Mouse (Mus musculus) heart, postnatal 10 days (tissue): ENCODE results near the gene Hist1h4i. TPM values are rescaled to one million over a fixed set of nuclear protein-coding genes. Genes with fewer than 3 reads are reported as not detected.

Experiments
- DNase-seq, 2 experiments: peaks; one replicate each; pipeline ENCODE4 v3.0.0; 2021
- intact Hi-C: fragments of 180-260 bp; cut with DNase I; formaldehyde crosslinking; loops from one replicate; pipeline ENCODE4 v1.15.1; 2025
- total RNA-seq, 2 experiments: library from RNA; stranded (reverse); gene quantifications; 2 replicates each; pipeline ENCODE4 v1.2.3; 2021

Gene Hist1h4i
- total RNA-seq, 2 experiments from 2014 or later: 70.8 to 71.4 TPM

DNA sequence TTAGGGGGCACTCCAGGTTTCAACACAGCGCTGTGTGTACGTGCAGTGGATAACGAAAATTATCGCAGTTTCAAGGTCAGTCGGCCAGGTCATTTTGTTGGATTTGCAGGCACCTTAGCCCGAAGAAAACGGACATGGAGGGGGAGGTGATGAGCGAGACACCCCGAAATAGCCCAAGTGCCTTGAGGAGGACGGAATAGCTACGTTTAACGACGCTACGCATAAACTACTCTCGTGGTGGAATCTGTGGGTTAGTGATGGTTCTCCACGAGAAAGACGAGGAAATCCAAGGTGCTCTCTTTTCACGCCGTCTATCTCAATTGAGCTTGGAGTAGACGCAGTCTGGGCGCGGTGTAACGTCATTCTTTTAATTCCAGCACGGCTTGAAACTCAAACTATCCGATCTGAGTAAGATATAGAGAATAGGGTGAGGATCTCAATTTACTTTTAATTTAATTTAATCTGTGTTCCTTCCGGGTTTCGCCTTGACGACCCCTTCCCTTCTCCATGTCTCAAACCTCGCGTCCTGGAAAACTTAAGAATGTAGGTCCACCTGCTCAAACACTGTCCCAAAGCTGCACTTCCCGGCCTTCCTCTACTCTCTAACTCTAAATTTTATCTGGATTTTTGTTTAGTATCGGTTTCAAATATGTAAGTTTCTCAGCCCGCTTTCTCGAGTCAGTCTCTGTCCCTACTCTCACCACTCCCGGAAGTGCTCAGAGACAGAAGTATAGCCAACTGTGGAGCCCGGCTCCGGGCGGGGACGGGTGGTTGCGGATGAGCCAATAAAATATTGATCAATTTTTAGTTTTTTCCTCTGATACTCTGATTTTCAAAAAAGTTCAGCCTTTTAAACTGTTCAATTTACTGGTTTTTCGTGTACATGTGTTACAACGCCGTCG is 21.0 kb downstream of the Hist1h4i start:
- intact Hi-C loops: loop anchor here (5.0 to 10.0 kb wide), 3 partner anchors 165 to 1417 kb away; no protein-coding TSS in a partner anchor
- no peak for DNase-seq

DNA sequence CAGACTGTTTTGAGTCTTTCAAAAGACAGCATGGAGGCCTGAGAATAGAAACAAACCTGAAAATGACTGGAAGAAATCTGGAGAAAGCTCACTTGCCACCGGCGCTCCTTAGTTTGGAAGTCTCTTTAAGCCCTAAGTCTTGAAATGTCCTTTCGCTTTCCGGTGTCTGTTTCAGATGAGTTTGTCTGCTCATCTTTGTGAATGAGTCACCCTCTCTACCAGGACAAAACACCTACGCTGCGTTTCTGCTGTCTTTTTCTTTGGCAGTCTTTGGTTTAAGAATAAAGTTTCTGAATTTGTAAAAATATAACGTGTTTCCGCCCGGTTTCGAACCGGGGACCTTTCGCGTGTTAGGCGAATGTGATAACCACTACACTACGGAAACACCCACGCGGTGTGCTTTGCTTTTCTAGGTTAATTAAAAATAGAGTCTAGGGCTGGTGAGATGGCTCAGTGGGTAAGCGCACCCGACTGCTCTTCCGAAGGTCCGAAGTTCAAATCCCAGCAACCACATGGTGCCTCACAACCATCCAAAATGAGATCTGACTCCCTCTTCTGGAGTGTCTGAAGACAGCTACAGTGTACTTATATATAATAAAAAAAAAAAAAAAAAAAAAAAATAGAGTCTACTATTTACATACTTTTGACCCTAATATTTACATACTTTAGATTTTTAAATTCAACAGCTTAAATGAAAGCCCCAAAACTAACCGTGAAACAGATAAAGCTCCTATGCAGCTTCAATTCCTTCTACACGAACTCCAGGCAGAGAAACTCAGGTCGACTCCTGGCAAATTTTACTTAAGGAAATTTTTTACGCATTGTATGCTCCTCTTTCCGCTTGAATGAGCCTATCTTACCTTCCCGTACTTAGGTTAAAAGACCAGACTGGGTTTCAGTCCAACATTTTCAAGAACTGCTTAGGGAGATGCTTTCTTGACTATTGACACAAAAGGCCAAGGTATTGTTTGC is 25.4 kb downstream of the Hist1h4i start:
- intact Hi-C loops: loop anchor here (2.0 kb wide), 1 partner anchor 19 kb away; no protein-coding TSS in a partner anchor
- DNase-seq: peak; percentile 77 to 80

DNA sequence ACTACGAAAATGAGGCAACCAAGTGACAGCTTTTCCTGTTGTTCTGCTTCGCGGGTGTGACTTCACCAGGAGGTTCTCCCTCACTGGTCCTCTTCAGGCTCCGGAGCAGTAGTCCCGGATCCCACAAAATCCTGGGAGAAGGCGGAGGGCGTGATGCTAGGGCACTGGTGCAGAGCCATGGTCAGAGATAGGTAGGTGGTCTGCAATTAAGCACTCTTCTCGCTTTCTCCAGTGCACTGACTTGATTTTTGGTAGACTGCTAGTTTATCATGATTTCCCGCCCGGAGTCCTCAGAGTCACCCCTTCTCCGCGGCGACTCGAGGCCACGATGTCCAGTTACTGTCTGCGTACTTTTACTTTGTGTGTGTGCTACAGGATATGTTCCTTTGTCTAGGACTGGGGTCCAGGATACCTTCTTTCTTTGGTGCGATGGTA is 26.7 kb downstream of the Hist1h4i start:
- DNase-seq: peak in 1 of 2 experiments; percentile 38

DNA sequence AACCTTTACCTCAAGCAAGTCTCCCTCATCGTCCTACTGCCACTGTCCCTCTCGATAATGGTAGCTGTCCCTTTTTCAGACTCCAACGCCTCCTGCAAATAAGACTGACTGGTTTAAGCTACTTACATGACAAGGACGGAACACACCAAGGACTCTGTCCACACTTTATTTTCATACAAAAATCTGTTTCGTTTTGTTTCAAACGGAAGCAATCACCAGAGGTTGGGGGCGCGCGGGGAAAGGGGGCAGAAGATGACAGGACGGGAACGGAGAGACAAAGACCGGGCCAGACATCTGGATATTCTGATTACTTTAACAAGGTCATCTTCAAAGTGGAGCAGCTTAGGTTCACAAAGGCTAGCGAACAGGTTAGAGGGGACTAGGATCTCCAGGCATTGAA is 27.4 kb downstream of the Hist1h4i start:
- intact Hi-C loops: loop anchor here (2.0 kb wide), 1 partner anchor 17 kb away; no protein-coding TSS in a partner anchor
- DNase-seq: peak in 1 of 2 experiments; percentile 28

More for the DNA sequence above, 26.7 kb downstream of the Hist1h4i start:
- intact Hi-C loops: loop anchor here (2.0 kb wide), 1 partner anchor 18 kb away; no protein-coding TSS in a partner anchor

DNA sequence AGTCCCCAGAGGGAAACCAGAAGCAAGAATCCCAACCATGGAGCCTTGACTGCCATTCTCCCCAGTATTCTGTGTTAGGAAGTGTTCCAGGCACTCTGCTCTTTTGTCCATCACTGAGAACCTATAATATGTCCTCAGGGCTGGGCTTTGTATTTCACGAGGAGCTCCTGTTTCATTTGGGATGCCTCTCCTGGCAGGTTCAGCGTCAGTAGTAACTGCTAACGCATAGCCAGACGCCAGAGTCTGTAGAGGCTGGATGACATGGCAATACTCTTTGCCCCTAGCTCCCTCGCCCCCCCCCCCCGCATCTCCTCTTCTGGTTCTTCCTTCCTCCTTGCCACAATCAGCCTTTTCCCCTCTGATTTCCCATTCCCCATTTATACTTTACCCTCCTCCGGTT is 31.5 kb downstream of the Hist1h4i start, which contains the start of gene Prss16:
Gene Prss16, minus strand, starts transcription at position 101 of the 400 bp plus-strand sequence.
- intact Hi-C loops: no loop called here
- DNase-seq: no peak

DNA sequence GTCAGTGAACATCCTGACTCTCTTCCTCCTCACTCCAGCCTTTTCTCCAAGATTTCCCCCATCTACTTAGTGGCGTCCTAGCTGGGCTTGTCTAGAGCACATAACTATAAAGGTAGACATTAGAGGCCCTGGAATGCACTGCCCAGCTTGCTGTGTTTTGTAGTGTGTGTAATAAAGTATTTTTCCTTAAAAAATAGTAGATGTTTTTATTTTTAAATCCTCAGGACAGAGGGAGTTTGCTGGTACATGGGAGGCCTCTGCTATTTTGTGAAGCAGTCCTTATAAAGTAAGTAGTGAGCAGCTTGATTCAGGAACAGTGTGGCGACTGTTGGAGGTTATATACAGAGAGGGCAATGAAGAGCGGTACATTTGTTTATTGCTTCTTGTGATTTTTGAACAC is 32.5 kb downstream of the Hist1h4i start:
- intact Hi-C loops: no loop called here
- DNase-seq: no peak

DNA sequence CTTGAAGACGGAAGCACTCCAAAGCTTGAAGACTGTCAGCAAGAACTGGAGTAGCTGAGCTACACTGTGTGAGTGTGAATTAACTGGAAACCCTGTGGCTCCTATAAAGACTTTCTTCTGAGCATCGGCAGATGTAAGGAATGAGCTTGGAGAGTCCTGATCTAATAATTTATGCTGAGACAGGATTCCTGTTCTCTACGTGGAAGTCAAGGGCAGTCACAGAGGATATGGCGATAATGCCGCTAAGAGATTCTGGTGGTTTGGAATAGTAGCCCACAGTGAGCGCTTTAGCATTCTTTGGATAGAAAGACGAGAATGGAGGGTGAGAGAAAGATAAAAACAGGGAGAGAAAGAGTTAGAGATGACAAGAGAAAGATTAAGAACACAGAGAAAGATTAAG is 33.3 kb downstream of the Hist1h4i start:
- intact Hi-C loops: no loop called here
- no peak for DNase-seq

DNA sequence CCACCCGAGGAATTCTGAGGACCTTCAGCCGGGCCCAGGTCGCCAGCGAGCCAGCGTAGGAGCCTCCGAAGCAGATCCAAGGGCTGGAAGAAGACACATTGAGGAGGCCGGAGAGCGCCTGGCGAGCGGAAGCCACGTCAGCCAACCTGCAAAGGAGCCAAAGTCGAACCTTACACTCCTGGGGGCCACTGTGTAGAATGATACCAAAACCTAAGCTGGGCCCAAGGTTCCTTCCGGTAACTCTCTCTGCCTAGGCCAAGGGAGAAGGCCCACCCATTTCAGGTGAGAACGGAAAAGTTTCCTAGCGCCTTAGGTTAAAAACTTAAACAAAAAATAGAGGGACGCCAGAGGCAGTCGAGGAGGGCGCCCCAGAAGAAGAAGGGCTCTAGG is 34.0 kb downstream of the Hist1h4i start:
- DNase-seq: no peak
- intact Hi-C loops: no loop called here

DNA sequence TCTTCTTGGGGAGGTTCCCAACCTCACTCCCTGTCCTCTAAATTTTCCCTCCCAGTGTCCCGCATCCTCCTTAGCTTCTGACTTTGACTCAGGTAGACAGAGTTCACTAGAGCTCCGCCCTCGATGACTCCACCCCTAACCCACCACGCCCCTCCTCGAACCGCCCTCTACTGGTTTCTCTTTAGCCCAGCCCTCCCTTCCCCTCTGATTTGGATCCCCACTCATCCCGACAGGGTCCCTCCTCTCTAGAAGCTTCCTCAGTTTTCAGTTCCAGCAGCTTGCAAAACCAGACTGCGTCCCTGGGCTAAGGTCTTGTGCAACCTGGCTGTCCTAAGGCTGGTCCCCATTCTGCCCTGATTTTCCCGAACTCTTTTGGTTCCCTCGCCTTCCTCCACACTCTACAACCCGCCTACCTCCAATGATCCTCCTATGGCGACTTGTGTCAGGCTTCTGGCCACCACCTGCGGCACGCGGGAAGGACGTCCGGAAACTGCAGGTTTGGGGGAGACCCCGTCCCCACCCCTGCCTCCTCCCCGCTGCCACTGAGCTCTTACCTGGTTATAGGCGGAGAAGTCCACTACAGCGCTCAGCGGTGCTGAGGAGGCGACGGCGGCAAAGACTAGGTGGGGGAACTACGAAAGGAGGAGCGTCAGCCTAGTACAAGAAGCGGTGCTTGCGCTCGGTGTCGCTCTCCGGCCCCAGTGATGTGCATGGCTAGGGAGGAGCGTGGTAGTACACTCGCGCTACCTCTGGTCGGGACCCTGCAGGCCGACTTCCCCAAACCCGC is 34.6 kb downstream of the Hist1h4i start:
- intact Hi-C loops: no loop called here
- peak in 1 of 2 experiments; percentile 39 for DNase-seq

DNA sequence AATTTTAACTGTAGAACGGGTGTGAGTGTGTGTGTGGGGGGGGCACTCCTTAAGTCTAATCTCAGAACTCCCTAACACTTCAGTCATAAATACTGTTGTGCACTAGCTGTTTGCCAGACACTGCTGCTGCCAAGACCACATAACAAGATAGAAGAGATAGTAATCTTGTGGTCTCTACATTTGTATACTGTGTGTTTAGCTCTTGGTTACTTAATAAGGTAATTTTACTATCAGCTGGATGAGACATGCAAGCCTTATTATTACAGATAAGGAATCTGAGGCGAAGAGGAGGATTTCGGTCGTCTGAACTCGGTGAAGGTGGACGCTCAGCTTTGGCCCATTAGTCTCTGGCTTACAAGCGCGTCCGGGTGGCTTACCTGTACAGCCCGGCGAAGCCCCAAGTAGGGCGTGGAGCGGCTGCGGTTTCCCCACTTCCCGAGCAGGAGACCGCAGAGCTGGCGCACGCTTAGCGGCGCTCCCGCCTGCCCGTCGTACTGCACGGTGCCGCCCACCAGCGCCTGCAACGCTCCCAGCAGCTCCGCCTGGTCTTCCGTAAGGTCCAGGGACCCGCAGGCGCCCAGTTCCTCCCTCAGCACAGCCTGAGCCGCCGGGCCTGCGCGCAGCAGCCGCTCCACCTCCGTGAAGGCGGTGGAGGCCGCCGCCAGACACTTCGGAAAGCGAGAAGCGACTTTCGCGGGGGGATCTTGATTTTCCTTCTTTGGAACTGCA is 35.4 kb downstream of the Hist1h4i start:
- intact Hi-C loops: no loop called here
- DNase-seq: peak in 1 of 2 experiments; percentile 31

DNA sequence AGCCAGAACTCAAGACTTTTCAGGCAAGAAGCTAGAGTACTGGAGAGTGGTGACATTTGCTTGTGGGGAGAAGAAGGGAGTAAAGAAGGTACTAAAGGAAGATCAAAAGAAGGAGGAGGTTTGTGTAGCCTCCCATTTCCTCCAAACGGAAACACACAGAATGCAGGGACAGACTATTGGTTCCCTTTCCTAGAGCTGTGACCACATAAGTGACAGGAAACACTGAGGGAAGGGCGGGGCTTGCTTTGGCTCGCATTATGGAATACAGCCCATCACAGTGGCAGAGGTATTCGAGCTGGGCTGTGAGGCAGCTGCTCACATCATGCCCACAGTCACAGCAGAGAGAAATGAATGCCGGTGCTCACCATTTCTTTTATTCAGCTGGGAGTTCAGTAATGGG is 39.3 kb downstream of the Hist1h4i start:
- intact Hi-C loops: no loop called here
- no peak for DNase-seq

DNA sequence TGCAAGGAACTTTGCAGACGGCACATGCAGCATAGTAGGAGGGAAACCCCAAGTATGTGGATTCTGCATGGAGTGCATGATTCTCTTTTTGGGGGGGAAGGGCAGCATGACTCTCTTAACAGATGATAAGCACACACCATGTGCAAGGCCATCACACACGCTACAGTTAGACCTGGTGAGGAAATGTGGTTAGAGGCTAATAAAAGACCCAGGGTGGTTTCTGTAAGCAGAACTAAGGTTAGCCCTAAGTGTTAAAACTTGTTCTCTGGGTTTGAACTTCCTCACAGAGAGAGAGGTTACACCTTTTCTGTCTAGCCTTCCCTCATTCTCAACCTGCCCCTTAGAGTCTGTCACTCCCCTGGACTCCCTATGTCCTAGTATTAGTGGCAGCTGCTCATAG is 39.8 kb downstream of the Hist1h4i start:
- intact Hi-C loops: no loop called here
- no peak for DNase-seq

DNA sequence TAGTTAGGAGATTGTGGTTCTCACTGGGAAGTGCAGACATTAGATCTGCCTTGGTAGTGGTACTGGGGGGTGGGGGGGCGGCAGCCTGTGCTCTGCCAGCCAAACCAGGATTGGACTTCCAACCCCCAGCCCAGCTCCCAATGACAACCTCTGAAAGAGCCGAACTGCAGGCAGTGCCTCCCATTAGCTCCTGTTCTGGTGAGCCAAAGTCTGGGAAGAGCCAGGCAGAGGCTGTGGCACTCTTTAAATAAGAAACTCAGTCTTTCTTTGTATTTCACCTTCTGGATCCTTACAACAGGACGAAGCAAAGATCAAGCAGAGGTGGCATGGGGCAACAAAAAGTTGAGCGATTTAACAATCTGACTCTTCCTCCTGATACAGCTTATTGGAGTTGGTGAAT is 42.0 kb downstream of the Hist1h4i start:
- no peak for DNase-seq
- intact Hi-C loops: no loop called here

DNA sequence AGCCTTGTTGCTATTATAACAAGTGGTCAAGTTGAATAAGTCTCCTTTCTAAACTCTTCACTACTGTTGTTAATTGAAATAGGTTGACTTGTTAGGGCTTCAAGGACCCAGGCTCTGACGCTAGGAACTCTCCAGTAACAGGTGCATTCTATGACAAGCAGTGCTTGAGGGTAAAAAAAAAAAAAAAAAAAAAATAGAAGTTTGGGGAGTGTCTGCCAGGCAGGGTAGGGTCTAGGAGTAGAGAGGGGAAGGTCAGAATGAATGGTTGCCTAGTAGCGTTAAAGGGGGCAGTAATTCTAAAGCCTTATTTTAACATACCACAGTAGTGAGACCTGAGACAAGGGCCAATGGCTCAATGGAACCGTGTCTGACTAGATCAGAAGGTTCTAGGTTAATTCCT is 42.8 kb downstream of the Hist1h4i start:
- intact Hi-C loops: no loop called here
- no peak for DNase-seq

DNA sequence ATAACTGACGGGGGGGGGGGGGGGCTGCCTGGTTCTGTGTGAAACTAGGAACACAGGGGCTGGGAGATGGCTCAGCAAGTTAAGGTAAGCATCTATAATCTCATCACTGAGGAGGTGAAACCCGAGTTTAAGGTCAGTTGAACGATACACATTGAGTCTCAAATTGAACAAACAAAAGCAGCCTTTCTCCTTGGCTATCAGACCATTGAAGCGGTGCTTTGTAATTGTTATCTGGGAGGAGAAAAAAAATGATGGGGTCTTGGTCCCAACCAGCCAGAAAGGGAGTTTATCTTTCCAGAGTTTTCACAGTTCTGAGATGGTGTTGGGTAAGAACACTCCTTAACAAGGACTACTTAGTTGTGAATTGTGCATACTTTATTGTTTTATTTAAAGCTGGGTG is 43.3 kb downstream of the Hist1h4i start:
- intact Hi-C loops: loop anchor here (2.0 kb wide), 1 partner anchor 17 kb away; no protein-coding TSS in a partner anchor

DNA sequence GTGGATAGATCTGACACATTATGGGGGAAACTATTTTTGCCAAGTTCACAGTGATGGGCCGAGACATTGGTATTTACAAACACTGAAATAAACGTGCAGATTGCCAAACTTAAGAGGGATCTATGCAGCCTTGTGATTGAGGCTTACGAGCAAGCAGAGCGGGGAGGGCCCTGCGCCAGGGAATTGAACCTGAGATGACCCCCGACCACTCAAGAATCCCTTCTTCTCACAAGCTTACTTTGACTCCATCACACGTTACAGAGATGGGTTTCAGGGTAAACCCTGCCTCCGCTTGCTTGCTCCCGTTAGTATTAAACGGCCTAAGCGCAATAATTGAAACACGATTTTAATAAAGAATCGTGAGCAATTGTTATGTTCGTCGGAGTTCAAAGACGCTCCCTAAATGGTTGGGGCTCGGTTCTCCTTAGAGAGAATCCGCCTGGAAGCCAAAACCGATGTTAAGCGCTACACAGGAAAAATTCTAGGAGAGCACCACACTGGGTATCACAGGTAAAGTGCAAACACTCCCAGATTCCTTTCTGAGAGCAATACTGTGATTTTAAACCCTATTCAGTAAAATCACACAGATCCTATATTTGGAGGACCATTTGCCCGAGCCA is 43.9 kb downstream of the Hist1h4i start:
- intact Hi-C loops: loop anchor here (2.0 kb wide), 1 partner anchor 17 kb away; no protein-coding TSS in a partner anchor
- DNase-seq: no peak

More for the DNA sequence above, 43.3 kb downstream of the Hist1h4i start:
- no peak for DNase-seq

DNA sequence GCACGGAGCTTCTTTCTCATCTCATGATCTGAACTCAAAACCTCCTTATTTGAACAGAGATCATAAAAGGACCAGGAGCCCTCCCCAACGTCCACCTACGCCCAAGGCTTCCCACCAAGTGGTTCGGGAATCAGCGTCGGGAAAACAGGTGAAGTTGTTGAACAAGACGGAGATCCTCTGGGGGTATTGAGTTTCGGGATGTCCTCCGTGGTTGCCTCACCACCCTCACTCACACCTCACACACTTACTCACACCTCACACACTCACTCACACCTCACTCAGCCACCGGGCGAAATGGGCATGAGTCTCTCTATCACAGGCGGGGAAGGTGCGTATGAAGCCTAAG is 44.3 kb downstream of the Hist1h4i start:
- DNase-seq: no peak
- intact Hi-C loops: loop anchor here (2.0 kb wide), 1 partner anchor 18 kb away; no protein-coding TSS in a partner anchor

DNA sequence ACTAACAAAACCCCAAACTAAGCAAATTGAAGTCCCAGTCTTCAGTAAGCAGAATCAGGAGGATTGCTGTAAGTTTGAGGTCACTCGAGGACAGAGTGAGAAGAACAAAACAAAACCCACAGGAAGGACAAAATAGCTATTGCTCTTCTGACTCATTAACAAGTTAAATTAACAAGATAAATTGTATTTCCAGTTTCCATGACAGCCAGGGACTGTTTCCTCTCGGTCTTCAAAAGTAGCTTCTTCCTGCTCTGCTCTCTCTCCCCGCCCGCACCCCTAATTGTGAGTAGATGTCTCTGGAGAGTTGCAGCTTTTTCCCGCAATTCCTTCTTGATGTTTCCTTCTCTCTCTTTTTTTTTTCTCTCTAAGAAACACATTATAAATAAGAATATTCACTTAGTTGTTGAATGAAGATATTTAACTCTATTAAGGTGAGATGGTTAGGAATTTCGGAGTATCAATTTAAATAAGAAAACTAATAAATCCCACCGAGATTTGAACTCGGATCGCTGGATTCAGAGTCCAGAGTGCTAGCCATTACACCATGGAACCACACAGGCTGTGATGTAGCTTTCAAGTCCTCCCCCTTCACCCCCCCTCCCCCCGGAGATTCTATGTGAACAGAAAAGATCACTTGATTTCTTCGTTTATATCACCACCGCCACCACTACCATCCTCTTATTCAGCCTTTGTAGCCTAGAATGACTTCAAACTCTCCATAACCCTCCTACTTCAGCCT is 44.9 kb downstream of the Hist1h4i start:
- intact Hi-C loops: loop anchor here (2.0 kb wide), 1 partner anchor 19 kb away; no protein-coding TSS in a partner anchor
- no peak for DNase-seq
